In the genomic region with DNA sequence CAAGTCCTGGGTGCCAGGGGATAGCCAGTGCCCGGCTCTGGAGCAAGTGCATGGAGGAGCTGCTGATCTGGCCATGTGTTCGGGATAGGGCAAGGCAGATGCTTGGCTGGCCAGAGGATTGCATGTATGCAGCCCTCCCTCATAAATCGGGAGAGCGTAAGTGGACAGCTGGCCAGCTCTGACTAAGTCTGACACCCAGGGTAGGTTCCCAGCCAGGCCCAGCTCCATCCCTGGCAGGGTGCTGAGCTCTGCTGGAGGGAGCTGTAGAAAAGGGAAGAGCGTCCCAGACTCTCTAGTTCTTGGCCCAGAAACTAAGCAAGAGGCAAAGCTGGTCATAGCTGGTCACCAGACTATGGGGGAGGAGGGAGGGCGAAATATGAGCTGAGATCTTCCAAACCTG, we compare ENCODE assay signal across 16 mouse cellular contexts. TPM values are rescaled to one million over a fixed set of nuclear protein-coding genes. Genes with fewer than 3 reads are reported as not detected.
A peak's percentile ranks its signal among the peaks of the same experiment; 100 is the strongest.
DNase-seq lines count a peak whose midpoint lies in the region; ATAC-seq and TF ChIP-seq lines count a peak whose summit lies in the region.
"Had no signal": no experiment of that assay in that cellular context is flagged by ENCODE, and none has a peak within 500 bp of the region (broad histone marks: within the 10 kb centered on the region; RNA-seq: fewer than 3 reads in every experiment).

No protein-coding gene starts in this region.

- no peaks in the 10 kb centered on the region for H3K9me3 ChIP-seq in hindbrain, embryonic 10.5 days
- no peaks in the 10 kb centered on the region for H3K9me3 ChIP-seq in hindbrain, postnatal 0 days (ENCODE audit: low read length)
- H3K9me3 ChIP-seq in kidney, embryonic 16.5 days (ENCODE audit: low read length): no peaks in the 10 kb centered on the region
- H3K9me3 ChIP-seq: limb, embryonic 12.5 days; neural tube, embryonic 15.5 days had no signal

- no peak overlapping the region for H3K4me2 ChIP-seq in hindbrain, postnatal 0 days (ENCODE audit: low read depth, low read length)
- no peak overlapping the region for H3K4me2 ChIP-seq in kidney, embryonic 16.5 days (replicated peaks; ENCODE audit: low read depth, low read length)
- H3K4me2 ChIP-seq: limb, embryonic 12.5 days; neural tube, embryonic 15.5 days had no signal

- H3K4me3 ChIP-seq in hindbrain, embryonic 10.5 days: no peak overlapping the region
- no peak overlapping the region for H3K4me3 ChIP-seq in hindbrain, postnatal 0 days (ENCODE audit: low read length)
- no peak overlapping the region for H3K4me3 ChIP-seq in kidney, embryonic 16.5 days (ENCODE audit: low read length)
- H3K4me3 ChIP-seq: limb, embryonic 12.5 days; neural tube, embryonic 15.5 days had no signal

- H3K27me3 ChIP-seq in hindbrain, embryonic 10.5 days (ENCODE audit: insufficient read depth, poor library complexity, severe bottlenecking): no peaks in the 10 kb centered on the region; the same call in 1 of the 2 replicates
- no peaks in the 10 kb centered on the region for H3K27me3 ChIP-seq in hindbrain, postnatal 0 days (ENCODE audit: insufficient read depth, low read length)
- no peaks in the 10 kb centered on the region for H3K27me3 ChIP-seq in Patski
- no peaks in the 10 kb centered on the region for H3K27me3 ChIP-seq in kidney, embryonic 16.5 days (ENCODE audit: insufficient read depth, low read length)
- H3K27me3 ChIP-seq: limb, embryonic 12.5 days; neural tube, embryonic 15.5 days had no signal

- peaks cover 42% of the 10 kb centered on the region for H3K4me1 ChIP-seq in hindbrain, embryonic 10.5 days (replicated peaks)
- H3K4me1 ChIP-seq in hindbrain, postnatal 0 days (ENCODE audit: insufficient read depth, low read length): 0 out of 2 replicates have a peak, but pooled peaks cover 4% of the 10 kb centered on the region
- H3K4me1 ChIP-seq in kidney, embryonic 16.5 days (ENCODE audit: insufficient read depth, low read length): 0 out of 2 replicates have a peak, but pooled peaks cover 3% of the 10 kb centered on the region

- no peak for ATAC-seq in hindbrain, postnatal 0 days
- ATAC-seq in Patski: peak; percentile 23
- no peak for ATAC-seq in kidney, embryonic 16.5 days (ENCODE audit: low FRiP score, low TSS enrichment)
- ATAC-seq: CD4-positive, CD25-positive, alpha-beta regulatory T cell, adult 4 months; forebrain, postnatal 0 days had no signal

- no peak for DNase-seq in hindbrain, embryonic 10.5 days (ENCODE audit: low spot score)
- no peak for DNase-seq in hindbrain, postnatal 0 days (ENCODE audit: low spot score)
- no peak for DNase-seq in Patski (ENCODE audit: low read depth, low spot score)
- DNase-seq in fibroblast of lung, adult 2 months (ENCODE audit: low read depth): peak; percentile 76
- peak; percentile 67 for DNase-seq in lung, postnatal 10 days
- DNase-seq in adrenal gland, adult 2 months: no peak
- no peak for DNase-seq in left cerebral cortex, adult 9 months (ENCODE audit: low spot score in 2 of 2)
- DNase-seq: adrenal gland, adult 8-10 months; cerebellum, postnatal 14 days; forebrain, postnatal 0 days had no signal

- POLR2A ChIA-PET in Patski (lab: Charles Lee): no interaction called here

- no peak overlapping the region for H3K9ac ChIP-seq in hindbrain, postnatal 0 days (replicated peaks; ENCODE audit: low read length)
- H3K9ac ChIP-seq in kidney, embryonic 16.5 days (replicated peaks; ENCODE audit: low read length): no peak overlapping the region
- H3K9ac ChIP-seq: forebrain, postnatal 0 days; limb, embryonic 12.5 days; neural tube, embryonic 15.5 days had no signal

- CTCF ChIA-PET in Patski (lab: Charles Lee): interaction anchor here (1.0 to 3.8 kb wide), 2 partner anchors 32 to 45 kb away, joined by 3 to 16 read pairs; no protein-coding TSS in a partner anchor

- no peaks in the 10 kb centered on the region for H3K36me3 ChIP-seq in hindbrain, embryonic 10.5 days
- H3K36me3 ChIP-seq in hindbrain, postnatal 0 days (ENCODE audit: insufficient read depth, low read length): no peaks in the 10 kb centered on the region
- H3K36me3 ChIP-seq in kidney, embryonic 16.5 days (ENCODE audit: insufficient read depth, low read length): no peaks in the 10 kb centered on the region
- H3K36me3 ChIP-seq: limb, embryonic 12.5 days; neural tube, embryonic 15.5 days had no signal

- 0 out of 2 replicates have a peak overlapping the region, but pooled peaks have one; percentile 8 for H3K27ac ChIP-seq in hindbrain, embryonic 10.5 days
- no peak overlapping the region for H3K27ac ChIP-seq in hindbrain, postnatal 0 days
- no peak overlapping the region for H3K27ac ChIP-seq in kidney, embryonic 16.5 days (ENCODE audit: low read length)
- H3K27ac ChIP-seq: kidney, postnatal 0 days; limb, embryonic 12.5 days; neural tube, embryonic 15.5 days had no signal

- in situ Hi-C loops in Patski (cut with MboI; ENCODE audit: low pct_unique_long_range_greater_than_20kb): loop anchor here (5.0 kb wide), 2 partner anchors 42 to 63 kb away; no protein-coding TSS in a partner anchor

- no peak for TF ChIP-seq CTCF in hindbrain, postnatal 0 days (IDR thresholded peaks at IDR 0.05; ENCODE audit: low read depth)
- TF ChIP-seq CTCF in Patski (IDR thresholded peaks at IDR 0.05): no peak

- 68% methylated on average over 6 of the region's 6 CpGs for WGBS in hindbrain, embryonic 10.5 days
- 64% methylated on average over 6 of the region's 6 CpGs for WGBS in hindbrain, postnatal 0 days
- 53% methylated on average over 6 of the region's 6 CpGs for WGBS in kidney, embryonic 16.5 days

RNA-seq across cellular contexts. Expression of gene Megf6, which starts 38.5 kb away (rescaled TPM):
- 28.2 and 29.2 TPM in 2 replicates for polyA plus RNA-seq in hindbrain, embryonic 10.5 days (2016; fragmentation: Nextera tagmentation; extraction: Ambion mirVana)
- 40.5 and 54.8 TPM in 2 replicates for total RNA-seq in hindbrain, postnatal 0 days (2014; rRNA removed)
- 7.0 and 7.2 TPM in 2 replicates for polyA plus RNA-seq in hindbrain, postnatal 0 days (2015; fragmentation: Nextera tagmentation; extraction: Ambion mirVana)
- 2.0 TPM for polyA plus RNA-seq in Patski (2021)
- 1 to 10 TPM; 2.3 to 2.6 TPM for total RNA-seq in adrenal gland, adult 2 months (2021)
- polyA plus RNA-seq in adrenal gland, adult 2 months (2012; rRNA removed): 4.5 and 5.3 TPM in 2 replicates
- polyA plus RNA-seq in kidney, embryonic 16.5 days (2015; fragmentation: Nextera tagmentation; extraction: Ambion mirVana): 12.3 and 15.7 TPM in 2 replicates
- total RNA-seq: granulocyte monocyte progenitor cell, adult 5-6 weeks had no signal
- polyA plus RNA-seq: CD4-positive, CD25-positive, alpha-beta regulatory T cell, adult 4 months had no signal

RNA-seq across cellular contexts. Expression of gene Tprgl, which starts 48.6 kb away (rescaled TPM):
- 122 and 150 TPM in 2 replicates for polyA plus RNA-seq in hindbrain, embryonic 10.5 days (2016; fragmentation: Nextera tagmentation; extraction: Ambion mirVana)
- total RNA-seq in hindbrain, postnatal 0 days (2014; rRNA removed): 212 and 220 TPM in 2 replicates
- 228 and 239 TPM in 2 replicates for polyA plus RNA-seq in hindbrain, postnatal 0 days (2015; fragmentation: Nextera tagmentation; extraction: Ambion mirVana)
- polyA plus RNA-seq in Patski (2021): 55.4 TPM
- total RNA-seq in adrenal gland, adult 2 months (2021): 100 to 1,000 TPM; 151 to 180 TPM
- polyA plus RNA-seq in adrenal gland, adult 2 months (2012; rRNA removed): 188 and 210 TPM in 2 replicates
- 123 and 136 TPM in 2 replicates for polyA plus RNA-seq in kidney, embryonic 16.5 days (2015; fragmentation: Nextera tagmentation; extraction: Ambion mirVana)

Comparison
In these comparisons a context has a peak if more than half of its experiments do, and no peak if none do; other contexts are left out.
1. DNase-seq: peak in fibroblast of lung, adult 2 months (single experiment) and lung, postnatal 10 days (single experiment); none in hindbrain, embryonic 10.5 days (single experiment), hindbrain, postnatal 0 days (single experiment), Patski (single experiment), adrenal gland, adult 2 months (single experiment) and left cerebral cortex, adult 9 months (0 of 2).